Mouse (Mus musculus) testis, adult 10 weeks (tissue): ENCODE results near the gene Ccdc50. TPM values are rescaled to one million over a fixed set of nuclear protein-coding genes. Genes with fewer than 3 reads are reported as not detected.

Experiments used
- polyA plus RNA-seq: library from polyadenylated mRNA; stranded (reverse); fragments of 350-450 nt; fragmentation: Illumina TruSeq; extraction: RNeasy Lipid Tissue Mini Kit (QIAGEN cat#74804); gene quantifications from one replicate; pipeline ENCODE4 v1.2.3, GENCODE M21; 2014; ENCODE audit warnings: low read depth, low replicate concordance

Gene Ccdc50
- polyA plus RNA-seq, result 293 TPM

GRCm38 (mm10) chr16:27388761-27389451 is at the start of gene Ccdc50:
Ccdc50 (plus strand) TSS chr16:27388869.

DNA sequence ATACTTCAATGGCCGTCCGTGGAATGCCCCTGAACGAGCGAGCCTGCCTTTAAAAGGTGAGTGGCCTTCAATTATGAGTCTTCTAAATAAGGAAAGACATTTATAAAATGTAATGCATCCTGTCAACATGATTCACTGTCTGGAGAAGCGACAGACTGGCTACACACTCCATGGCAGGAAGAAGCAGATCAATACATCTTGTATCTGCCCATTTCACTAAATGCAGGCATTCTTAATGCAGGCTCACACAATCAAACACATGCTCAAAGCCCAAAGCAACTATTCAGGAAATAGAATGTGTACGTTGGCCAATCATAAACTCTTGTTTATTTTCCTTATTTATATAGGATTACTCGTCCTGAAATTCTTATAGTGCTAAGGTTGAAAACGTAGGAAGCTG is 18.5 kb upstream of the Ccdc50 start, which contains the start of gene Uts2b:
Gene Uts2b (minus strand): TSS at position 49 of the 400 bp plus-strand sequence.

Other genes with a start within 250 kb of the Ccdc50 start
- gene Ostn, start 81.4 kb upstream of the Ccdc50 start, polyA plus RNA-seq, result 0.14 TPM
- not detected for gene Uts2b, start 18.6 kb upstream of the Ccdc50 start, polyA plus RNA-seq